Mouse (Mus musculus): Measurements from ENCODE around the gene Ankrd39. TPM values are rescaled to one million over a fixed set of nuclear protein-coding genes. Genes with fewer than 3 reads are reported as not detected.

The Ankrd39 gene
- total and polyA plus RNA-seq, 2 experiments from 2014 or later = 32.5 to 38.1 TPM

DNA sequence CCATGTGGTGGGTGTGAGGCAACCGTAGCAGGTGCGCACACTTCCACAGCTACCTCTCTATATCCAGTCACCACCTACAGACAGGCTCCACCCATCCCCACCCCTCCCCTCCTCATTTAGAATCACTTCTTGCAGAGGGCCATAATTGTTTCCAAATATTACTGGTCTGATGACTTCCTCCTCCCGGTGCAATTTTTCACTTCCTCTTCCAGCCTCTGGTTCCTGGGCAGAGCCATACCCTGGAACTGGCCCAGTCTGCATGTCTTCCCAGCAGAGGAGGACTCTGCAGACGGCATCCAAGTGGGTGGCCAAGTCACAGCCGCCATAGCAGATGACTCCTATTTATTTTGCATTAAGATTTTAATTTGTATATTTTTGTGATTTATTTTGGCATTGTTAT lies 39.0 kb downstream of the Ankrd39 start:
- 80% methylated on average over 5 of the region's 5 CpGs for WGBS

DNA sequence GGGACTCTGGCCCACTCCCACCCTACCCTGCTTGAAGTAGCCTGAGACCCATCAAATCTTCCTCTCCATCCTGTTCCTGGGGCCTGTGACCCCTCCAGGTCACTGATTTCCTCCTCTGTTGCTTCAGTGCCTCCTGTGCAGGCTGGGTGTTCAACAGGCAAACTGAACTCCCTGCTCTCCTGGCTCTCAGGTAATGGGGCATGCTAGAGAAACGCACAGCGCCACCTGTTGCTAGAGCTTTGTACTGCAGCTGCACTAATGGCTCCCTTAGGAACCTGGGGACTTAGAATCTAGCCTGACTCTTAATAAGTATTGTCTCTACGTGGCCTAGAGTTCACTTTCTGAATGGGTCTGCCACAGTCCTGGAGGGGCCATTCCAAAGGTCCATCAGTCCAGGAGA lies 46.0 kb downstream of the Ankrd39 start:
- DNase-seq (ENCODE audit: low spot score) (peak; percentile 85), ATAC-seq (peak; percentile 43)
- H3K9ac ChIP-seq (replicated peaks; ENCODE audit: low read length) = no peak overlapping the region
- no peaks in the 10 kb centered on the region for H3K9me3 ChIP-seq (ENCODE audit: low read length)
- no peak overlapping the region for H3K4me3 ChIP-seq (ENCODE audit: low read length)
- no peaks in the 10 kb centered on the region for H3K27me3 ChIP-seq (ENCODE audit: insufficient read depth, low read length)
- H3K4me2 ChIP-seq (ENCODE audit: low read depth, low read length) = no peak overlapping the region
- H3K36me3 ChIP-seq (ENCODE audit: insufficient read depth, low read length) = peaks cover 19% of the 10 kb centered on the region
- no peak overlapping the region for H3K27ac ChIP-seq
- H3K4me1 ChIP-seq (ENCODE audit: insufficient read depth, low read length) = no peaks in the 10 kb centered on the region
- WGBS = 5% methylated on average over 3 of the region's 3 CpGs
- TF ChIP-seq CTCF (IDR thresholded peaks at IDR 0.05; ENCODE audit: low read depth) = peak; percentile 93

More for the DNA sequence above, 39.0 kb downstream of the Ankrd39 start:
- DNase-seq (ENCODE audit: low spot score) = no peak
- H3K4me1 ChIP-seq (ENCODE audit: insufficient read depth, low read length) = peaks cover 2% of the 10 kb centered on the region; the same call in 1 of the 2 replicates
- no peak overlapping the region for H3K9ac ChIP-seq (replicated peaks; ENCODE audit: low read length)
- no peaks in the 10 kb centered on the region for H3K27me3 ChIP-seq (ENCODE audit: insufficient read depth, low read length)
- no peaks in the 10 kb centered on the region for H3K9me3 ChIP-seq (ENCODE audit: low read length)
- TF ChIP-seq CTCF (IDR thresholded peaks at IDR 0.05; ENCODE audit: low read depth) = no peak
- peaks cover 9% of the 10 kb centered on the region; the same call in 1 of the 2 replicates for H3K36me3 ChIP-seq (ENCODE audit: insufficient read depth, low read length)
- no peak overlapping the region for H3K27ac ChIP-seq
- no peak overlapping the region for H3K4me2 ChIP-seq (ENCODE audit: low read depth, low read length)
- H3K4me3 ChIP-seq (ENCODE audit: low read length) = no peak overlapping the region
- ATAC-seq = no peak

- no peak for TF ChIP-seq CTCF (IDR thresholded peaks at IDR 0.05; ENCODE audit: low read depth)
- H3K36me3 ChIP-seq (ENCODE audit: insufficient read depth, low read length) = peaks cover 19% of the 10 kb centered on the region
- no peaks in the 10 kb centered on the region for H3K27me3 ChIP-seq (ENCODE audit: insufficient read depth, low read length)
- H3K4me3 ChIP-seq (ENCODE audit: low read length) = no peak overlapping the region
- no peak for DNase-seq (ENCODE audit: low spot score)
- WGBS = 48% methylated on average over 2 of the region's 2 CpGs
- H3K9ac ChIP-seq (replicated peaks; ENCODE audit: low read length) = no peak overlapping the region
- no peaks in the 10 kb centered on the region for H3K4me1 ChIP-seq (ENCODE audit: insufficient read depth, low read length)
- no peaks in the 10 kb centered on the region for H3K9me3 ChIP-seq (ENCODE audit: low read length)
- ATAC-seq = no peak
- no peak overlapping the region for H3K27ac ChIP-seq
- no peak overlapping the region for H3K4me2 ChIP-seq (ENCODE audit: low read depth, low read length)
These were observed 49.9 kb downstream of the Ankrd39 start for GRCm38 (mm10) chr1:36497312-36497711.

DNA sequence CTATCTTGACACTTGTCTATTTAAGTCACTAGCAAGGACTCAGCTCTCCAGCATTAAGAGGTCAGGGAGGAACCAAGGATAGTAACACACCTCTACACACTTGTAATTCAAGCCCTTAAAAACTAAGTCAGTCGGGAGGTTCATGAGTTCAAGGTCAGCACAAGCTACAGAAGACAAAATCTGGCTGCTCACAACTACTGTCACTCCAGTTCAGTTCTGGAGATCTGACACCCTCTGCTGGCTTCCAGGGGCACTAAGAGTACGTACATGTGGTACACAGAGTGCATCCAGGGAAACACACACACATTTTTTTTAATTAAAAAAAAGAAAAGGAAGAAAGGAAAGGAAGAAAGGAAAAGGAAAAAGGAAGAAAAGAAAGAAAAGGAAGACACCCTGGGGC lies 50.5 kb downstream of the Ankrd39 start:
- H3K4me1 ChIP-seq (ENCODE audit: insufficient read depth, low read length) = no peaks in the 10 kb centered on the region
- ATAC-seq = peak; percentile 55; the same call in 1 of the 2 replicates
- no peaks in the 10 kb centered on the region for H3K27me3 ChIP-seq (ENCODE audit: insufficient read depth, low read length)
- peaks cover 19% of the 10 kb centered on the region for H3K36me3 ChIP-seq (ENCODE audit: insufficient read depth, low read length)
- no peak overlapping the region for H3K4me3 ChIP-seq (ENCODE audit: low read length)
- no peaks in the 10 kb centered on the region for H3K9me3 ChIP-seq (ENCODE audit: low read length)
- H3K9ac ChIP-seq (replicated peaks; ENCODE audit: low read length) = no peak overlapping the region
- H3K4me2 ChIP-seq (ENCODE audit: low read depth, low read length) = no peak overlapping the region
- WGBS = 50% methylated on average over 2 of the region's 2 CpGs
- DNase-seq (ENCODE audit: low spot score) = peak; percentile 70
- TF ChIP-seq CTCF (IDR thresholded peaks at IDR 0.05; ENCODE audit: low read depth) = peak; percentile 64
- H3K27ac ChIP-seq = no peak overlapping the region

- no peak for DNase-seq (ENCODE audit: low spot score)
- no peak for ATAC-seq
- 81% methylated on average over 6 of the region's 6 CpGs for WGBS
- no peaks in the 10 kb centered on the region for H3K27me3 ChIP-seq (ENCODE audit: insufficient read depth, low read length)
- no peak overlapping the region for H3K9ac ChIP-seq (replicated peaks; ENCODE audit: low read length)
- H3K4me3 ChIP-seq (ENCODE audit: low read length) = no peak overlapping the region
- H3K4me1 ChIP-seq (ENCODE audit: insufficient read depth, low read length) = no peaks in the 10 kb centered on the region
- no peaks in the 10 kb centered on the region for H3K36me3 ChIP-seq (ENCODE audit: insufficient read depth, low read length)
- no peaks in the 10 kb centered on the region for H3K9me3 ChIP-seq (ENCODE audit: low read length)
- no peak overlapping the region for H3K27ac ChIP-seq
- TF ChIP-seq CTCF (IDR thresholded peaks at IDR 0.05; ENCODE audit: low read depth) = no peak
- no peak overlapping the region for H3K4me2 ChIP-seq (ENCODE audit: low read depth, low read length)
These were observed 53.9 kb downstream of the Ankrd39 start for GRCm38 (mm10) chr1:36493299-36493698.

DNA sequence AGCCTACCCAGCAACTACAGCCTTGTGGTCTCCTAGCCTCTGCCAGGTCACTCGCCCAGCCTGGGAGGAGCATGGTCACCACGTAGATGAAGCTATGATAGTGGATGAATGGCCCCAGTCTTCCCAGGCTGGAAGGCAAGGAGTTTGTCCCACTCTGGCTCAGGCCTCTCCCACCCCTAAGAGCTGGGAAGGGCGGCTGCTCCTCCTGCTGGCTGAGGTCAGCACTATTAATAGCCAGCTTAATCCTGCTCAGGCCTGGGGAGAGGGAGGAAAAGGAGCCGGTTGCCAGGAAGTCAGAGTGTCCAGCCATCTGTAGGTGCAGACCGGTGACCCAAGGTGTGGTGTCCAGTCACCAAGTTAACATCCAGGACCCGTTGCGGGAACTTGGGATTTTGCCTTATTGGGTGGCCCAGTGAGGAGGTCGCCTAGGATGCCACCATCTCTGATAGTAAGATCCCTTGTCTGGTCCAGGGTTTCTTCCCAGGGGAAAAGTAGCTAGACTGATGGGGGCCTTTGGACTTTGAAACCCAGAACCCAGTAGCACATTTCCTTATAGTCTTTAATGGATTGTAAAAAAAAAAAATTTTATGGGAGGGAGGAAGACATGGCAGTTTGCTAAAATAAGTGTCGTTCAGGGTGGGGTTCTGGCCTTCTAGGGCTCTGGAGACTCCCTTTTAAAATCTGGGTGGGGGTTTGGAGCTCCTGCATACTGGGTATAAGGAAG lies 54.7 kb downstream of the Ankrd39 start:
- TF ChIP-seq CTCF (IDR thresholded peaks at IDR 0.05; ENCODE audit: low read depth) = peak; percentile 71
- DNase-seq (ENCODE audit: low spot score) (peak; percentile 57), ATAC-seq (peak; percentile 80)
- Histone ChIP-seq H3K27me3 (ENCODE audit: insufficient read depth, low read length) (no peaks in the 10 kb centered on the region), H3K4me2 (ENCODE audit: low read depth, low read length) (no peak overlapping the region), H3K4me1 (ENCODE audit: insufficient read depth, low read length) (no peaks in the 10 kb centered on the region), H3K36me3 (ENCODE audit: insufficient read depth, low read length) (no peaks in the 10 kb centered on the region), H3K9ac (replicated peaks; ENCODE audit: low read length) (no peak overlapping the region), H3K9me3 (ENCODE audit: low read length) (no peaks in the 10 kb centered on the region), H3K4me3 (ENCODE audit: low read length) (no peak overlapping the region), H3K27ac (no peak overlapping the region)
- WGBS = 51% methylated on average over 9 of the region's 9 CpGs

GRCm38 (mm10) chr1:36489661-36490060 lies 57.6 kb downstream of the Ankrd39 start:
- TF ChIP-seq CTCF (IDR thresholded peaks at IDR 0.05; ENCODE audit: low read depth) = no peak
- no peak overlapping the region for H3K27ac ChIP-seq
- no peak overlapping the region for H3K9ac ChIP-seq (replicated peaks; ENCODE audit: low read length)
- H3K27me3 ChIP-seq (ENCODE audit: insufficient read depth, low read length) = no peaks in the 10 kb centered on the region
- DNase-seq (ENCODE audit: low spot score) (no peak), ATAC-seq (no peak)
- H3K4me2 ChIP-seq (ENCODE audit: low read depth, low read length) = no peak overlapping the region
- 61% methylated on average over 6 of the region's 6 CpGs for WGBS
- no peak overlapping the region for H3K4me3 ChIP-seq (ENCODE audit: low read length)
- no peaks in the 10 kb centered on the region for H3K9me3 ChIP-seq (ENCODE audit: low read length)
- no peaks in the 10 kb centered on the region for H3K36me3 ChIP-seq (ENCODE audit: insufficient read depth, low read length)
- H3K4me1 ChIP-seq (ENCODE audit: insufficient read depth, low read length) = no peaks in the 10 kb centered on the region

Small RNA genes within 50 kb of the gene (microRNA-seq; reads per million reads assigned to microRNA genes)
- 0 reads per million in 2 experiments for gene Gm47280

Other genes starting within 250 kb of the Ankrd39 start
- gene Arid5a, start 239.7 kb downstream of the Ankrd39 start, total RNA-seq (2014; rRNA removed) = 10.1 and 13.8 TPM in 2 replicates
- gene Arid5a, start 239.7 kb downstream of the Ankrd39 start, polyA plus RNA-seq (2015; fragmentation: Nextera tagmentation; extraction: Ambion mirVana) = 8.4 and 8.5 TPM in 2 replicates
- gene Kansl3, start 178.3 kb downstream of the Ankrd39 start, total RNA-seq (2014; rRNA removed) = 60.0 and 60.4 TPM in 2 replicates
- gene Kansl3, start 178.3 kb downstream of the Ankrd39 start, polyA plus RNA-seq (2015; fragmentation: Nextera tagmentation; extraction: Ambion mirVana) = 29.6 and 31.5 TPM in 2 replicates
- gene Fer1l5, start 175.2 kb downstream of the Ankrd39 start, total RNA-seq (2014; rRNA removed) = not detected in 2 replicates
- gene Fer1l5, start 175.2 kb downstream of the Ankrd39 start, polyA plus RNA-seq (2015; fragmentation: Nextera tagmentation; extraction: Ambion mirVana) = 0.73 and 1.2 TPM in 2 replicates
- 20.4 and 21.6 TPM in 2 replicates for gene Lman2l, start 102.2 kb downstream of the Ankrd39 start, total RNA-seq (2014; rRNA removed)
- 42.6 and 45.5 TPM in 2 replicates for gene Lman2l, start 102.2 kb downstream of the Ankrd39 start, polyA plus RNA-seq (2015; fragmentation: Nextera tagmentation; extraction: Ambion mirVana)
- 18.5 and 19.6 TPM in 2 replicates for gene Cnnm4, start 75.8 kb downstream of the Ankrd39 start, total RNA-seq (2014; rRNA removed)
- gene Cnnm4, start 75.8 kb downstream of the Ankrd39 start, polyA plus RNA-seq (2015; fragmentation: Nextera tagmentation; extraction: Ambion mirVana) = 9.6 and 10.0 TPM in 2 replicates
- gene Cnnm3, start 35.6 kb downstream of the Ankrd39 start, total RNA-seq (2014; rRNA removed) = 28.4 and 35.9 TPM in 2 replicates
- gene Cnnm3, start 35.6 kb downstream of the Ankrd39 start, polyA plus RNA-seq (2015; fragmentation: Nextera tagmentation; extraction: Ambion mirVana) = 5.2 and 5.4 TPM in 2 replicates
- 8.1 and 11.5 TPM in 2 replicates for gene Ankrd23, start 10.6 kb downstream of the Ankrd39 start, total RNA-seq (2014; rRNA removed)
- gene Ankrd23, start 10.6 kb downstream of the Ankrd39 start, polyA plus RNA-seq (2015; fragmentation: Nextera tagmentation; extraction: Ambion mirVana) = 11.2 and 12.7 TPM in 2 replicates
- not detected in 2 replicates for gene Gm42417, start 8.0 kb downstream of the Ankrd39 start, total RNA-seq (2014; rRNA removed)
- not detected in 2 replicates for gene Gm42417, start 8.0 kb downstream of the Ankrd39 start, polyA plus RNA-seq (2015; fragmentation: Nextera tagmentation; extraction: Ambion mirVana)
- 32.3 and 40.5 TPM in 2 replicates for gene Sema4c, start 10.9 kb upstream of the Ankrd39 start, total RNA-seq (2014; rRNA removed)
- 14.4 and 14.7 TPM in 2 replicates for gene Sema4c, start 10.9 kb upstream of the Ankrd39 start, polyA plus RNA-seq (2015; fragmentation: Nextera tagmentation; extraction: Ambion mirVana)
- not detected in 2 replicates for gene Fam178b, start 135.7 kb upstream of the Ankrd39 start, total RNA-seq (2014; rRNA removed)
- 0.21 and 0.41 TPM in 2 replicates for gene Fam178b, start 135.7 kb upstream of the Ankrd39 start, polyA plus RNA-seq (2015; fragmentation: Nextera tagmentation; extraction: Ambion mirVana)
- 346 and 404 TPM in 2 replicates for gene Cox5b, start 144.0 kb upstream of the Ankrd39 start, total RNA-seq (2014; rRNA removed)
- gene Cox5b, start 144.0 kb upstream of the Ankrd39 start, polyA plus RNA-seq (2015; fragmentation: Nextera tagmentation; extraction: Ambion mirVana) = 977 and 1,021 TPM in 2 replicates
- gene 4933424G06Rik, start 162.7 kb upstream of the Ankrd39 start, total RNA-seq (2014; rRNA removed) = not detected in 2 replicates
- gene 4933424G06Rik, start 162.7 kb upstream of the Ankrd39 start, polyA plus RNA-seq (2015; fragmentation: Nextera tagmentation; extraction: Ambion mirVana) = 0.77 and 0.89 TPM in 2 replicates
- gene Actr1b, start 167.0 kb upstream of the Ankrd39 start, total RNA-seq (2014; rRNA removed) = 174 and 178 TPM in 2 replicates
- 117 and 119 TPM in 2 replicates for gene Actr1b, start 167.0 kb upstream of the Ankrd39 start, polyA plus RNA-seq (2015; fragmentation: Nextera tagmentation; extraction: Ambion mirVana)
- gene Zap70, start 214.4 kb upstream of the Ankrd39 start, total RNA-seq (2014; rRNA removed) = 1.6 and 6.3 TPM in 2 replicates
- gene Zap70, start 214.4 kb upstream of the Ankrd39 start, polyA plus RNA-seq (2015; fragmentation: Nextera tagmentation; extraction: Ambion mirVana) = 2.1 and 2.7 TPM in 2 replicates